Mouse (Mus musculus): Measurements from ENCODE around the gene Cyp1a2. TPM values are rescaled to one million over a fixed set of nuclear protein-coding genes. Genes with fewer than 3 reads are reported as not detected.

The Cyp1a2 gene
- total RNA-seq, 4 experiments from 2014 or later, result not detected

- DNase-seq (ENCODE audit: low spot score in 2 of 2), result no peak
Observed at GRCm38 (mm10) chr9:57646551-57647103, 36.9 kb downstream of the Cyp1a2 start.

- peak; percentile 81 to 82 for DNase-seq (ENCODE audit: low spot score in 2 of 2)
Observed at GRCm38 (mm10) chr9:57644944-57645893, 38.3 kb downstream of the Cyp1a2 start.

GRCm38 (mm10) chr9:57644442-57644943, 39.0 kb downstream of the Cyp1a2 start:
- no peak for DNase-seq (ENCODE audit: low spot score in 2 of 2)

DNA sequence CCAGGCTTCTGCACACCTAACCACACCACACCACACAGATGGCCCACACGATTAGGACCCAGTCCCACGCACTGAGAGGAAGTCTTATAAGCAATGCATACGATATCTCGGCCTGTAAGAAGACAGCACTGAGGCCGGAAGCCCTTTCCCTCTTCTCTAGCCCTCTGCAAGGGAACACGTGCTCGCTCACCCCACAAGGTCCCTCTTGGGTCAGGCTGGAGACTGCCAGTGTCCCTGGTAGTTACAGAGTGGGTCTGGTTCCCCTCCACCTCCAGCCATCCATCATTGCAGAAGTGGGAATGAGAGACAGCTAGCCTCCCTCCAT, 39.7 kb downstream of the Cyp1a2 start:
- no peak for DNase-seq (ENCODE audit: low spot score in 2 of 2)

DNA sequence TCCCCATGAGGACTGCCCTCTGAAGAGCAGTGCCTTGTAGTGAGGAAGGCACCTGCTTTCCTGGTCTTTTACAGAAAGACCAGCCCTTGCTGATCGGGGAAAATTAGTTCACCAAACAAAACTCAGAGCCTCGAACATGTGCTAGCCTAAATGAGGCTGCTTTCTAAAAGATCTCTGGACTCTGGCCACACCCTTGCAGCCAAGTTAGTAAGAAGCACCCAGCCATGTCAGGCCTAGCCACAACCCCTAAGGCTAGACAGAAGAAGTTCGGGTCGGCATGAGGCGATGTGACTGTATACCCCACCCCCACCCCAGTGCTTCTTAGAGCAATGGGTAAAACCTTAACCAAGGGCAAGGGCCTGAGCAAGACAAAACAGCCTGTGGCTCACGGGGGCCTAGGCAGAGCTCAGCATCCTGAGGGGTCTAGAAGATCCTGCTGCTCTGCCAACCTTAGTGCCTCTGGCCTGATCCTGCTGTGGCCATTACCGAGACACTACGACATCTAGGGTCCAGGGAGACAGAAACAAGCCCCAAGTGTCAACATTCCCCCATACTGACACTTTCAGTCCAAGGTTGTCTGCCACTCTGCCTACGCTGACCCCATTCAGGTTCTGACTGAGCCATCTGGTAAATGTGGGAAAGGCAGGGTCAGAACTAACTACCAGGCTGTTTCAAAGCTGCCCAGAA, 40.2 kb downstream of the Cyp1a2 start:
- no peak for DNase-seq (ENCODE audit: low spot score in 2 of 2)

- DNase-seq (ENCODE audit: low spot score in 2 of 2), result no peak
Observed at GRCm38 (mm10) chr9:57641775-57642550, 41.5 kb downstream of the Cyp1a2 start.

DNA sequence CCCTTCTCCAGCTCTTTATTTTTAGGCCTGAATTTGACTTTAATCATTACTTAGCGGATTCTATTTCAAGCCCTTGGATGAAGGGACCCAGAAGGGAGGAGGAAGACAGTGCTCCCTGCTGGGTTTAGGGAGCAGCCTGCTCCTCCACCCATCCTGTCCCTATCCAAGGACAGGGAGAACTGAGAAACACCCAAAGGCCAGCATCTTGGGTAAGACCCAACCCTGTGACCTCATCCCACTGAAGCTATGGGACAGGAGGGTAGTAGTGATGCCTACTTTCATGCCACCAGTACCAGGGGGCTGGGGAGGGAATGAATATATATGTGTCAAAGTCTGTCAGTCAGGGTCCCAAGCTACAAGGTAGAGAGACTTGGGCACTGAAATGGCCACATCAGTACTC, 42.5 kb downstream of the Cyp1a2 start:
- DNase-seq (ENCODE audit: low spot score in 2 of 2), result no peak

GRCm38 (mm10) chr9:57640384-57640783, 43.1 kb downstream of the Cyp1a2 start:
- no peak for DNase-seq (ENCODE audit: low spot score in 2 of 2)

DNA sequence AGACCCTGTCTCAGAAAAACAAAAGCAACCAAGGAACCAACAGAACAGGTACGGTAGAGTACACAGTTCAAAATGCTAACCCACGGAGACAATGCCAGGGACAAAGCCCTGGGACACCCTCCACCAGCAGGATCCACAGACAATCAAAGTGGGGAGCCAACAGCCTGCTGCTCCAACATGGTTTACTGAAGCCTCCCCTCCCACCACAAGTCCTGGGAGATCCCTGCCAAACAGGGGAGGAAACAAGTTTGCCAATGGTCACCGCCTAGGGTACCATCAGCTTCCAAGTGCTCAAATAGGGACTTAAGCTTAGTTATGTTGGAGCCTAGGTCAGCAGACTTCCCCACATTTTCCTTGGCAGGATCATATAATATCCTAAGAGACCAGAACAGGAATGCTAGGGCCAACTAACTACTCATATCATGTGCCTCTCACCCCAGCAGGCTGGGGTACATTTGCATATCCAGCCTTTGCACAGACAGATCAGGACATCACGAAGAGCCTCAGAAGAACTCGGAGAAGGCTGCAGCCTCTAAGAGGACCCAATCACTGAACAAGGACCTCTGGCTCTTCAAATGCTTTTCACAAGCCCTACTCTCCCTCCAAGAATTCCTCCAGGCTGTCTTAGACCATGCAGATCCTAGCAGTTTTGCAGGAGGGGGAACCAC, 43.7 kb downstream of the Cyp1a2 start:
- DNase-seq (ENCODE audit: low spot score in 2 of 2), result no peak

GRCm38 (mm10) chr9:57638651-57639459, 44.6 kb downstream of the Cyp1a2 start:
- DNase-seq (ENCODE audit: low spot score in 2 of 2), result no peak

GRCm38 (mm10) chr9:57637741-57638322, 45.7 kb downstream of the Cyp1a2 start:
- DNase-seq (ENCODE audit: low spot score in 2 of 2), result no peak

GRCm38 (mm10) chr9:57637272-57637671, 46.2 kb downstream of the Cyp1a2 start:
- no peak for DNase-seq (ENCODE audit: low spot score in 2 of 2)

GRCm38 (mm10) chr9:57633481-57634024, 50.0 kb downstream of the Cyp1a2 start:
- DNase-seq (ENCODE audit: low spot score in 2 of 2), result no peak

DNA sequence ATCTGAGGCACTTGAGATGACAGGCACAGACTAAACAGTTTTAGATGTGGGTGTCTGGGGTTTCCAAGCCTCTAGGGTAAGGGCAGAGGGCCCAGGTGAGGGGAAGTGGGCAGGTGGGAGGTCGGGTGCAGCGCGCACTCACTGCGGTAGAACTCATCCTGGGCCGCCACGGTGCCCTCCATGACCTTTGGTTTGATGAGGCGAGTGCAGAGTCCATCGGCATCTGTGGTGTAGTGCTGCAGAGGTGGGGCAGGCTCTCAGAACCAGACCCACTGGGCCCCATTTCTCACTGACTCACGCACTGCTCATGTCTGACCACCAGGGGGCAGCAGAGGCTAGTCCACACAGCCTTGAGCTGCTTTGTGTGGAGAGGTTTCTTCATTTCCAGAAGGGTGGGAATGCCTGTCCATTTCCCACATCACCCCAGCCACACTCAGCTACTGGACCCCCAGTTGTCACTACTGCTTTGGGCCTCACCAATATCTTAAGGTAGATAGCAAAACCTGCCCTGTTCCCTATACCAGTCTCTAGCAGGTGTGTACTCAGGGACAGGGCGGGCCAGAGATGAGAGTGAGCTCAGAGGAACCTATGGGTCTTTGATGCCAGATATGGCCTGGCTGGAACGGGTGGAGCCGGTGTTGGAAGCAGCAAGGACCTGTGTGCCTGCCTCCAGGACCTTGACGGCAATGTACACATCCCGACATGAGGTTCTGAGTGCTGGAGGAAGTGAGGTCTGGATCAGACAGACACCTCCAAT, 54.2 kb downstream of the Cyp1a2 start:
- peak in 1 of 2 experiments; percentile 63 for DNase-seq (ENCODE audit: low spot score in 2 of 2)

DNA sequence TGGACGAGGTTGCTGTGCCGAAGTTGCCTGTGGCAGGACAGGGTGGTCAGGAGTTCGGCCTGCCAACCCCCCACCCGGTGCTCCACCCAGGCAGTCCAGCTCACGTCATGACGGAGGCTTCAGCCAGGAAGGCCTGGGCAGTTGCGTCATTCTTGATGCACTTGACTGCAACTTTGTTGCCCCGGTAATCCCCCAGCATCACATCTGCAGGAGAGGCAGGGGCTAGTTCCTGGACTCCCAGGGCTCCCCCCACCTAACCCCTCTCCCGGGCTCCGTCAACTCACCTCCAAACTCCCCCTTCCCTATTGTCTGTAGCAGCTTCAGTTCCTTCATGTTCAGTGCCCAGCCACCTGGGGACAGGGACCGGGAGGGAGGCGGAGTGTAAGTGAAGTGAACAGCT, 54.8 kb downstream of the Cyp1a2 start:
- DNase-seq (ENCODE audit: low spot score in 2 of 2), result no peak

- no peak for DNase-seq (ENCODE audit: low spot score in 2 of 2)
Observed at GRCm38 (mm10) chr9:57627892-57628291, 55.6 kb downstream of the Cyp1a2 start.

- no peak for DNase-seq (ENCODE audit: low spot score in 2 of 2)
Observed at GRCm38 (mm10) chr9:57627191-57627590, 56.3 kb downstream of the Cyp1a2 start.

Data from left cerebral cortex, adult 8-10 months (tissue).